Mouse (Mus musculus): ENCODE measurements around the gene Scyl3. TPM values are rescaled to one million over a fixed set of nuclear protein-coding genes. Genes with fewer than 3 reads are reported as not detected.

The Scyl3 gene
- polyA plus RNA-seq, 1 experiment from 2014 or later: 23.3 TPM

DNA sequence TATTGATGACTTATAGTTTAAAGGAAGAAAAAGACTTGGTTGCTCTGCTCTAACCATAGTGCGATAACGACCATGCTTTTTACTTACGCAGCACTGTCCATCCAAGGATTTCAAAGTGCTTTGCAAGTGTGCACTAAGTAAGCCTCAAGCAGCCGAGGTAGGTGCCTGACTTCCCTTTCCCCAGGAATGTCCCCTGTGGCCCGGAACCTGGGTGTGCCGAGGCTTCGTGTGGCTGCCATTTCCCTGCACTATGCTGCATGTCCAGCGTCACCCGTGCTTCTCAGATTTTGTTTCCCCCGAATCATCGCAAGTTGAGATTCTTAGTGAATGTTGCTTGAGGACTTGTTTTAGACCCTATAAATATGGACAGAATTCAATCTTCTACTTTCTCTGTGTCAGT lies 16.9 kb upstream of the Scyl3 start:
- Histone ChIP-seq H3K27ac (replicated peaks) (no peak overlapping the region), H3K27me3 (no peaks in the 10 kb centered on the region)
- 93% methylated on average over 11 of the region's 11 CpGs for WGBS

DNA sequence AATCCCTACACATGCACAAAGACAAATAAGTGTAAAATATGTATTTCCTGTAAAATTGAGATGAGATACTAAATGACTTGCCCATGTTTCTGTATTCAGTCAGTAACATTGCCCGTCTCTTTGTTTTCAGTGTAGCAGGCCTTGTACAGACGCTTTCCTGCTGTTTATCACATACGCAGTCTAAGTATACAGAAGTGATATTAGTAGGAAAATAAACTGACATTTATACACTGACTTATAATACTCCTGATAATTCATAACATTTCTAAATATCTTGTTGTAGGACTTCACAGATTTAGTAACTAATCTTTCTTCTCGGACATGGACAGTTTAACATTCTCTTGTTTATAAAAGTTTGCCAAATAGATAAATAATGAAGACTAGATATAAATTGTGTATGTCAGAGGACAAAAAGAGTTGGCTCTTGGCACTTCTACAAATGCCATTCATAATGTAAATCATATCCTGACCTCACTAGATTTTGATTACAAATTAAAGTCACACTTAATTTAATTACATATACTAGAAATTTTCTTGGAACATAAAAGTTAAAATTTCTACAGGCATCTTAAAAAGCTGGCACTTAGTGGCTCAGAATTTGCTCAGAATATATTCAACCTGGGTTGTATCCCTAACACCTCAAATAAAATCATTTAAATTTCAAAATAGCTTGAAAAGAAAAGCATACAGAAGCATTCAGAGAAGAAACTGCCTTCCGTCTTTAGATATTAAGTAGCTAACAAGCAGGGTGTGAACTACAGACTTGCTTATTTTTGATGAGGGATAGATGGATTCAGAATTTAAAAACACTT lies 11.3 kb upstream of the Scyl3 start:
- H3K27me3 ChIP-seq: no peaks in the 10 kb centered on the region
- H3K36me3 ChIP-seq: peaks cover 8% of the 10 kb centered on the region
- H3K9ac ChIP-seq (replicated peaks): no peak overlapping the region
- H3K9me3 ChIP-seq: no peaks in the 10 kb centered on the region
- whole genome bisulfite sequencing: 92% methylated on average over 5 of the region's 5 CpGs
- no peak overlapping the region for H3K4me2 ChIP-seq (replicated peaks)
- no peaks in the 10 kb centered on the region for H3K4me1 ChIP-seq
- no peak for ATAC-seq (ENCODE audit: low FRiP score, low read depth)
- no peak overlapping the region for H3K4me3 ChIP-seq
- H3K27ac ChIP-seq (replicated peaks): no peak overlapping the region

More for the DNA sequence above, 16.9 kb upstream of the Scyl3 start:
- peaks cover 4% of the 10 kb centered on the region; the same call in 1 of the 2 replicates for H3K36me3 ChIP-seq
- H3K4me1 ChIP-seq: no peaks in the 10 kb centered on the region
- H3K4me3 ChIP-seq: no peak overlapping the region
- no peak overlapping the region for H3K9ac ChIP-seq (replicated peaks)
- H3K9me3 ChIP-seq: no peaks in the 10 kb centered on the region
- ATAC-seq (ENCODE audit: low FRiP score, low read depth): no peak
- no peak overlapping the region for H3K4me2 ChIP-seq (replicated peaks)

DNA sequence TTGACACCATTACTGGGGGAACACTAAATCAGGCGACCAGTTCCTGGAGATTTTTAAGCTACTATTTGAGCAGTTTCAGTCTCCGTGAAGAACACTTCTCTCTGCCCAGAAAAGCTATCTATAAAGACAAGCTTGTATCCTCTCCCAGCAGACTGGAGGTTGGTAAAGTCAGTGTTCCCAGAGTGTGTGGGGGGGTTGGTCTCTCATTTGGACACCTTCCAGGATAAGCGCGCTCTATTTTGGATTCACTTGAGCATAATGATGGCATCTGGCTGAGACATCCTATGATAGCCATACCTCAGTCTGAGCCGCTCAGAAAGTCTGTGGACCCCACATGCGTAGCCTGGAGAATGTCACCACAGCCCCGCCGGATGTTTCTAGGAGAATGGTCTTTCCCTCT lies 4.8 kb upstream of the Scyl3 start:
- H3K9ac ChIP-seq (replicated peaks): no peak overlapping the region
- no peak overlapping the region for H3K27ac ChIP-seq (replicated peaks)
- H3K4me2 ChIP-seq (replicated peaks): no peak overlapping the region
- H3K4me3 ChIP-seq: no peak overlapping the region
- H3K36me3 ChIP-seq: no peaks in the 10 kb centered on the region
- WGBS: 93% methylated on average over 8 of the region's 8 CpGs
- no peaks in the 10 kb centered on the region for H3K27me3 ChIP-seq
- no peaks in the 10 kb centered on the region for H3K9me3 ChIP-seq
- H3K4me1 ChIP-seq: peaks cover 4% of the 10 kb centered on the region; the same call in 1 of the 2 replicates
- ATAC-seq (ENCODE audit: low FRiP score, low read depth): no peak

GRCm38 (mm10) chr1:163929636-163930457 lies 947 bp downstream of the Scyl3 start:
- H3K9me3 ChIP-seq: no peaks in the 10 kb centered on the region
- peak overlapping the region; percentile 96 for H3K9ac ChIP-seq (replicated peaks)
- peak overlapping the region; percentile 91 for H3K4me3 ChIP-seq
- ATAC-seq (ENCODE audit: low FRiP score, low read depth): peak; percentile 95
- peak overlapping the region; percentile 84 for H3K4me2 ChIP-seq (replicated peaks)
- no peaks in the 10 kb centered on the region for H3K27me3 ChIP-seq
- H3K36me3 ChIP-seq: peaks cover 13% of the 10 kb centered on the region; the same call in 1 of the 2 replicates
- peaks cover 17% of the 10 kb centered on the region for H3K4me1 ChIP-seq
- WGBS: 0% methylated on average over 60 of the region's 77 CpGs
- peak overlapping the region; percentile 85 for H3K27ac ChIP-seq (replicated peaks)

GRCm38 (mm10) chr1:163930458-163930794 lies 1.5 kb downstream of the Scyl3 start:
- peak overlapping the region; percentile 84 for H3K4me2 ChIP-seq (replicated peaks)
- H3K27ac ChIP-seq (replicated peaks): no peak overlapping the region
- H3K9ac ChIP-seq (replicated peaks): peak overlapping the region; percentile 96
- peaks cover 17% of the 10 kb centered on the region for H3K4me1 ChIP-seq
- no peaks in the 10 kb centered on the region for H3K9me3 ChIP-seq
- H3K4me3 ChIP-seq: peak overlapping the region; percentile 91
- ATAC-seq (ENCODE audit: low FRiP score, low read depth): no peak
- peaks cover 19% of the 10 kb centered on the region for H3K36me3 ChIP-seq
- no peaks in the 10 kb centered on the region for H3K27me3 ChIP-seq
- 11% methylated on average over 12 of the region's 12 CpGs for WGBS

- Histone ChIP-seq H3K4me1 (peaks cover 17% of the 10 kb centered on the region), H3K9me3 (no peaks in the 10 kb centered on the region), H3K4me3 (no peak overlapping the region), H3K4me2 (replicated peaks) (no peak overlapping the region), H3K9ac (replicated peaks) (no peak overlapping the region), H3K27me3 (no peaks in the 10 kb centered on the region), H3K36me3 (peaks cover 32% of the 10 kb centered on the region), H3K27ac (replicated peaks) (no peak overlapping the region)
- ATAC-seq (ENCODE audit: low FRiP score, low read depth): no peak
- WGBS: 86% methylated on average over 8 of the region's 8 CpGs
Observed at GRCm38 (mm10) chr1:163931801-163932200, 2.9 kb downstream of the Scyl3 start.

- ATAC-seq (ENCODE audit: low FRiP score, low read depth): no peak
- no peak overlapping the region for H3K4me2 ChIP-seq (replicated peaks)
- no peaks in the 10 kb centered on the region for H3K27me3 ChIP-seq
- peaks cover 52% of the 10 kb centered on the region for H3K36me3 ChIP-seq
- H3K4me3 ChIP-seq: no peak overlapping the region
- H3K4me1 ChIP-seq: peaks cover 12% of the 10 kb centered on the region
- H3K27ac ChIP-seq (replicated peaks): no peak overlapping the region
- H3K9ac ChIP-seq (replicated peaks): no peak overlapping the region
- no peaks in the 10 kb centered on the region for H3K9me3 ChIP-seq
- 84% methylated on average over 2 of the region's 2 CpGs for WGBS
Observed at GRCm38 (mm10) chr1:163934591-163934990, 5.7 kb downstream of the Scyl3 start.

GRCm38 (mm10) chr1:163942056-163942455 lies 13.2 kb downstream of the Scyl3 start:
- Histone ChIP-seq H3K36me3 (peaks cover 84% of the 10 kb centered on the region), H3K4me2 (replicated peaks) (no peak overlapping the region), H3K9me3 (no peaks in the 10 kb centered on the region), H3K4me3 (no peak overlapping the region), H3K4me1 (no peaks in the 10 kb centered on the region), H3K27me3 (no peaks in the 10 kb centered on the region), H3K27ac (replicated peaks) (no peak overlapping the region), H3K9ac (replicated peaks) (no peak overlapping the region)
- ATAC-seq (ENCODE audit: low FRiP score, low read depth): no peak
- WGBS: 75% methylated on average over 6 of the region's 6 CpGs

- 87% methylated on average over 2 of the region's 2 CpGs for WGBS
- Histone ChIP-seq H3K9ac (replicated peaks) (no peak overlapping the region), H3K4me2 (replicated peaks) (no peak overlapping the region), H3K27ac (replicated peaks) (no peak overlapping the region), H3K27me3 (no peaks in the 10 kb centered on the region), H3K4me3 (no peak overlapping the region), H3K9me3 (no peaks in the 10 kb centered on the region), H3K4me1 (no peaks in the 10 kb centered on the region), H3K36me3 (peaks cover 83% of the 10 kb centered on the region)
- no peak for ATAC-seq (ENCODE audit: low FRiP score, low read depth)
Observed at GRCm38 (mm10) chr1:163953396-163953795, 24.5 kb downstream of the Scyl3 start.

DNA sequence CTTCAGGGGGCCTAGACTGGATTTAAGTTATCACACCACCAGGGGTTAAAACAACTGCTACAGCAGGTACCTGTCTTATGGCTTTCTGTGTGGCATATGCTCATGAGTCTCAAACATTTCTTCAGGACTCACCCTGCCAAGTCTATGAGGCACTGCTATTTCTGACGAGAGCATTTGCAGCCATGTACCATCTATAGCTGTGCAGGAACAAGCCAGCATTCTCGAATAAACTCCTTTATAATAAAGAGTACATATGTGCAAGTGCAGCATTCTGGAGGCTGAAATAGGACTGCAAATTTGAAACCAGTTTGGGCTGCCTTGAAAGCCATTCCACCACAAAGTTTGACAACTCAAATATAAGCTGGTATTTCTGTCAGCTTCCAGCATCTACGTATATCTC lies 29.1 kb downstream of the Scyl3 start:
- peaks cover 53% of the 10 kb centered on the region for H3K36me3 ChIP-seq
- no peaks in the 10 kb centered on the region for H3K9me3 ChIP-seq
- no peak overlapping the region for H3K27ac ChIP-seq (replicated peaks)
- WGBS: 88% methylated on average over 3 of the region's 3 CpGs
- H3K27me3 ChIP-seq: no peaks in the 10 kb centered on the region
- no peaks in the 10 kb centered on the region for H3K4me1 ChIP-seq
- H3K9ac ChIP-seq (replicated peaks): no peak overlapping the region
- no peak for ATAC-seq (ENCODE audit: low FRiP score, low read depth)
- H3K4me2 ChIP-seq (replicated peaks): no peak overlapping the region
- H3K4me3 ChIP-seq: no peak overlapping the region

- 90% methylated on average over 10 of the region's 10 CpGs for WGBS
- Histone ChIP-seq H3K9me3 (no peaks in the 10 kb centered on the region), H3K27ac (replicated peaks) (no peak overlapping the region), H3K4me3 (no peak overlapping the region), H3K4me2 (replicated peaks) (no peak overlapping the region), H3K27me3 (no peaks in the 10 kb centered on the region), H3K36me3 (peaks cover 29% of the 10 kb centered on the region), H3K9ac (replicated peaks) (no peak overlapping the region), H3K4me1 (no peaks in the 10 kb centered on the region)
- no peak for ATAC-seq (ENCODE audit: low FRiP score, low read depth)
Observed at GRCm38 (mm10) chr1:163964008-163964689, 35.2 kb downstream of the Scyl3 start.

DNA sequence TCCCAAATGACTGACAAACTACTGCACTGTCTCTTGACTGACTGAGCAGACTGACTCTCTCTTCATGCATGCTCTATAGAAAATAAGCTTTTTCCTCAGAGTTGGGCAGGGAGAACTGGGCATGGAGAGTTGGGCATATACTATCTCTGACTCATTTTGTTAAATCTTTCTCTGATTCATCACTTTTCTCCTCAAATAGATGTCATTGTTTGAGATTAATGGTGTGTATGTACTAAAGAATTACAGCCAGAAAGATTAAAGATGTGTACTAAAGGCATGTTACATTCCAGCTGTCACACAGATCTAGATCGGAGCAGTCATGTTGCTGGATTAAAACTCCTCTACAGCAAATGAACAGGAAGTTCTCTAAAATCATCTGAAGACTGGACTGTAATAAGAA lies 45.6 kb downstream of the Scyl3 start:
- 90% methylated on average over 1 of the region's 1 CpGs for WGBS
- Histone ChIP-seq H3K4me1 (no peaks in the 10 kb centered on the region), H3K9ac (replicated peaks) (no peak overlapping the region), H3K27ac (replicated peaks) (no peak overlapping the region), H3K27me3 (no peaks in the 10 kb centered on the region), H3K36me3 (peaks cover 8% of the 10 kb centered on the region; the same call in 1 of the 2 replicates), H3K4me2 (replicated peaks) (no peak overlapping the region), H3K4me3 (no peak overlapping the region), H3K9me3 (no peaks in the 10 kb centered on the region)
- ATAC-seq (ENCODE audit: low FRiP score, low read depth): no peak

Data from midbrain, embryonic 12.5 days (tissue).